Mouse (Mus musculus): ENCODE measurements at regions not wholly inside any gene's neighbourhood (a gene's known extent, or its start where the extent isn't known, plus 50 kb on each side); places are given as distances from the start of the nearest gene placed in this dataset.

DNA sequence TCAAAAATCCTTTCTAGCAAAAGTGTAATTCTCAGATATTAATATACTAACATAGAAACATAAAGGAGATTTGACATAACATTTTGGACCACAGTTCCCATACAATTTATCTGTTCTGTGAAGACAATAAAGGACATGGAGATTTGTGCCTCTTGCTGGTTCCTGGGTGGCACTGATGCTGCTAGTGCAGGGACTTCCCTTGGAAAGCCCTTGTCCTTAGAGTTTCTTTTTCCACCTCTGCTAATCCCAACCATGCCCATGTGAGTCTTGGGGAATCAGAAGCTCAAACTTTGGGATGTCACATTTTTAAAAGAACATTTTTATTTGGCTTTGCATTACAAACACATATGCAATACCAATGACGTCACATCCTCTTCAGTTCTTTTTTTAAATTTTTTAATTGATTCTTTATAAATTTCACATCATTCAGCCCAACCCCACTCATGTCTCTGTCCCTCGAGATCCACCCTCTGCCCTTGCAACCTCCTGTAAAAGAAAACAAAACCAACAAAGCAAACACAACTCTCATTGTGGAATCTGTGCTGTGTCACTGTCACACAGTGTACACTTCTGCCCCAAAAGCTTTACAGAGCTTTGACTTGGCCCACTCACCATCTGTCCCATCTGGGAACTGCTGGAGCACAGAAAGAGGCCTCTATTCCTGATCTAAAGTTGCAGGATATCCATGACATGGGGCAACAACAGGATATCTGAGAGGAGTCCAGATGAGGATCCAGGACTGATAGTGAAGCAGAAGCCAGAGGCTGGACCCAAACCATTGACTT lies 112.2 kb upstream of the Speer4f2 start:
- no peak overlapping the region for H3K9ac ChIP-seq
- DNase-seq (ENCODE audit: low spot score) (no peak), ATAC-seq (ENCODE audit: low FRiP score) (no peak)
- no peak overlapping the region for H3K4me3 ChIP-seq (replicated peaks; ENCODE audit: low read length)
- no peaks in the 10 kb centered on the region for H3K36me3 ChIP-seq (replicated peaks; ENCODE audit: control insufficient read depth, insufficient read depth)
- H3K27me3 ChIP-seq (ENCODE audit: control insufficient read depth, insufficient read depth, low read length): no peaks in the 10 kb centered on the region
- H3K9me3 ChIP-seq (ENCODE audit: control insufficient read depth, low read length): no peaks in the 10 kb centered on the region
- H3K4me1 ChIP-seq (replicated peaks; ENCODE audit: control insufficient read depth, insufficient read depth, low read length): no peaks in the 10 kb centered on the region
- H3K4me2 ChIP-seq (replicated peaks): no peak overlapping the region
- WGBS: 63% methylated on average over 2 of the region's 2 CpGs
- no peak overlapping the region for H3K27ac ChIP-seq

DNA sequence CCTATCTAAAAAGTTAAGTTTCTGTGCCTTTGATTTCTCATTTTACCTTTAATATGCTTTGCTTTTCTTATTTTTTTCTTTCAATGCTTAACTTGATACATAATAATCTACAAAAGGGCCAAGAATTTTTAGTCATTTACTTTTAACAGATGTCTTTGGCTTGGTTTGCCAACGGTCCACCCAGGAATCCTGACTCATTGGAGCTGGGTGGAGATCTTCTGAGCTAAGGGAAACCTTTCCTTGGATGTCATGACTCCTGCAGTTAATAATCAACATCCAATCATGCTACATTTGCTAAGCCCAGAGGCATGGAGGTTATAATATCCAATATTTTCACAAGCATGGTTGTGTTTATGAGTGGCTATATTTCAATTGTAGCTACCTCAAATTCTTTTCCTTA lies 110.9 kb upstream of the Speer4f2 start:
- no peak overlapping the region for H3K4me3 ChIP-seq (replicated peaks; ENCODE audit: low read length)
- H3K4me1 ChIP-seq (replicated peaks; ENCODE audit: control insufficient read depth, insufficient read depth, low read length): no peaks in the 10 kb centered on the region
- no peaks in the 10 kb centered on the region for H3K36me3 ChIP-seq (replicated peaks; ENCODE audit: control insufficient read depth, insufficient read depth)
- no peak for DNase-seq (ENCODE audit: low spot score)
- no peak overlapping the region for H3K27ac ChIP-seq
- WGBS: 88% methylated on average over 1 of the region's 1 CpGs
- H3K9me3 ChIP-seq (ENCODE audit: control insufficient read depth, low read length): no peaks in the 10 kb centered on the region
- ATAC-seq (ENCODE audit: low FRiP score): no peak
- no peak overlapping the region for H3K4me2 ChIP-seq (replicated peaks)
- H3K9ac ChIP-seq: no peak overlapping the region
- H3K27me3 ChIP-seq (ENCODE audit: control insufficient read depth, insufficient read depth, low read length): no peaks in the 10 kb centered on the region

DNA sequence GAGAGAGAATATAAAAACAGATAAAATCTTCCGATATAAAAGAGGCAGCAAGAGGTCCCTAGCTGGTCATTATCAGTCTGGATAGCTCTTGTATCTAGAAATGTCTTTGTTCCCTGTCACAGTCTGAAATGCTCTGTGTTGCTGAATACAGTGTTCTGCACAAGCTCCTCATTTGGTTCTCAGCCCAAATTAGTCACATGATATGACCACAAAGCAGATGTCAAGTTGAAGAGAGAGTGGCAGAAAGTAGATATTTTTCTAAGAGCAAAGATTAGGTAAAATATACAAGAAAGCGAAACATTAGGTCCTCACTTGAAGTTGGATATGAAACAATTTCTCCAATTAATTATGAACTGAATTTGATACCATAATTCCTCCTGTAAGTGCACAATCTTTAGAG lies 101.8 kb upstream of the Speer4f2 start:
- Histone ChIP-seq H3K36me3 (replicated peaks; ENCODE audit: control insufficient read depth, insufficient read depth) (no peaks in the 10 kb centered on the region), H3K4me1 (replicated peaks; ENCODE audit: control insufficient read depth, insufficient read depth, low read length) (no peaks in the 10 kb centered on the region), H3K4me3 (replicated peaks; ENCODE audit: low read length) (no peak overlapping the region), H3K27me3 (ENCODE audit: control insufficient read depth, insufficient read depth, low read length) (no peaks in the 10 kb centered on the region), H3K9ac (no peak overlapping the region), H3K9me3 (ENCODE audit: control insufficient read depth, low read length) (no peaks in the 10 kb centered on the region), H3K4me2 (replicated peaks) (no peak overlapping the region), H3K27ac (no peak overlapping the region)
- DNase-seq (ENCODE audit: low spot score) (no peak), ATAC-seq (ENCODE audit: low FRiP score) (no peak)
- 85% methylated on average over 2 of the region's 2 CpGs for WGBS

DNA sequence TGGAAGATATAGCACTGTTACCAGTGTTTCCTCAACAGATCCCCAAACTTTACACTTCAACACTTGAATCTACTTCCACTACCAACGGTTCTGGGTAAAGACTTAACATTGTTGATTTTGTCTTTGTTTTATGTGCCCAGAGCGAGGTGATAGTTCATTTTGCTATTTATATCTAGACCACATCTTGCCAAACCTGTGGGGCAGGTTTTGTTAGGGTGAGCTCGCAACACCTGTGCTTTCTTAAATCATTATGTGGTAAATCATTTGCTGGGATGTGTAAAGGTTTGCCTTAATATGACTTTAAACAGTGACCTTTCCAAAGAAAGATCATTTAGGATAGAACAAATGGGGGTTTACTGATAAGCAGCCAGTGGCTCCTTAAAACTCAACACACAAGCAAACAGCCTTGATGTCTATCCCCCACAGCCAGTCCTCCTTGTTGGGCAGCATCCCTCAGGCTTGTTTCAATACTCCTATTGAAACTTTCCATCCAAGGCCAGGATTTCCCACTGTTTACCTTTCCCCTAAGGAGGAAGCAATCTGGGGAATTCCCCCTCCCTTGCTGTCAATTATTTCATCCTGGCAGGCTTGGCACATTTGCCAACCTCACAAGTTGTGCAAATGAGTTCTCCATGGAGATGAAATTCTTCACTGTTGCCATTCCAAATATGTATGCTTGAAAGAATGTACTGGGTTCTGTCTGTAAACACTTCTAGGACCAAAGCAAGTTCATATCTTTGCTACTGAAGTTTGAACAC lies 101.1 kb upstream of the Speer4f2 start:
- Histone ChIP-seq H3K27me3 (ENCODE audit: control insufficient read depth, insufficient read depth, low read length) (no peaks in the 10 kb centered on the region), H3K9me3 (ENCODE audit: control insufficient read depth, low read length) (no peaks in the 10 kb centered on the region), H3K9ac (no peak overlapping the region), H3K4me3 (replicated peaks; ENCODE audit: low read length) (no peak overlapping the region), H3K27ac (no peak overlapping the region), H3K4me2 (replicated peaks) (no peak overlapping the region), H3K4me1 (replicated peaks; ENCODE audit: control insufficient read depth, insufficient read depth, low read length) (no peaks in the 10 kb centered on the region), H3K36me3 (replicated peaks; ENCODE audit: control insufficient read depth, insufficient read depth) (no peaks in the 10 kb centered on the region)
- ATAC-seq (ENCODE audit: low FRiP score): no peak
- DNase-seq (ENCODE audit: low spot score): no peak
- WGBS: 87% methylated on average over 3 of the region's 3 CpGs

DNA sequence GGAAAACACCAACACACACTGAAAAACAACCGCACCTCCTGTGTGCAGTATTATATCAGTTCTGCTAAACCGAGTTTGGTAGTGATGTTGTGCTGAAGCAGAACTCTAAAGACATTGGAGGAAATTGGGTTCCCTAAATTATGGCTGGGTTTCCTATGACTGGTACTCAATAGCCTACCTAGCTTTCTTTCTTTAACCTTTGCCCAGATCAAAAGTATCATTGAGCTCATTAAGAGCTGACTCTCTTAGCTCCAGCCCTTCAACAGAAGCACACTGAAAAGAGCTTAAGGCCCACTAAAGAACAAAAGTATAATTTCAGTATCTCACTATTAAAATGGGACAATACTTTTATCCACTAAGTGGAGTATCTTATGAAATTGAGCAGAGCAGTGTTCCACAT lies 97.6 kb upstream of the Speer4f2 start:
- Histone ChIP-seq H3K4me3 (replicated peaks; ENCODE audit: low read length) (no peak overlapping the region), H3K27me3 (ENCODE audit: control insufficient read depth, insufficient read depth, low read length) (no peaks in the 10 kb centered on the region), H3K36me3 (replicated peaks; ENCODE audit: control insufficient read depth, insufficient read depth) (no peaks in the 10 kb centered on the region), H3K4me2 (replicated peaks) (no peak overlapping the region), H3K4me1 (replicated peaks; ENCODE audit: control insufficient read depth, insufficient read depth, low read length) (no peaks in the 10 kb centered on the region), H3K27ac (no peak overlapping the region), H3K9me3 (ENCODE audit: control insufficient read depth, low read length) (no peaks in the 10 kb centered on the region), H3K9ac (no peak overlapping the region)
- WGBS: 97% methylated on average over 2 of the region's 2 CpGs
- ATAC-seq (ENCODE audit: low FRiP score) (no peak), DNase-seq (ENCODE audit: low spot score) (no peak)

DNA sequence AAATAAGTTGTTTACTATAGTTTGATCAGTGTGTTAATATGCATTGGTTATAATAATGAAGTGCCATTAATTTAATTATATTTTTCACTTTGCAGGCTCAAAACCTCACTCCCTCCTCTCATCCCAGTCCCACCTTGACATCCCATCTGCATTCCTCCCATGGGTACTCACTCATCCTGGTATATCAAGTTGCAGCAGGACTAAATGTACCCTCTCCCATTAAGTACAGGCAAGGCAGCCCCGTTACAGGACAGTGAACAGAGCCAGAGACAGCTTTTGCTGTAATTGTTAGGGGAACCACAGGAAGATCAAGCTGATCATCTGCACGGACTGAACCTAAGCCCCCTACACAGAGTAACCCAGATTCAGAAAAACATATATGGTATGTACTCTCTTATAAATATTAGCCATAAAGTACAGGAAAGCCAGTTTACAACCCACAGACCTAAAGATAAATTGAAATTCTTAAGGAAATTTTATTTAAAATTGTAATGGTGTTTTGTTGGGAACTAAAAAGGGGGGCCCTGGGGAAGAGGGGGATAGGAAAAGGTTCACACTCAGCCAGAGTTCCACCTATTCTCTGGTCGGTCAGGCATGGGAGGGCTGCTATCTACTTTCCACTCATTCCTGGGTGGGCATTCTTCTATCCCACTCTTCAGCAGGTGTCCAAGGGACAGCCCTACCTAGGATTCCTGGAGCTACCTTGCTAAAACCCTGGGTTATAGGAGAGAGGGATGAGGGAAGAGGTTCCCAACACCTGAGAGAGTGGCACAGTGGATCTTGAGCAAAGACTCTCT lies 96.0 kb upstream of the Speer4f2 start:
- Histone ChIP-seq H3K4me3 (replicated peaks; ENCODE audit: low read length) (no peak overlapping the region), H3K9me3 (ENCODE audit: control insufficient read depth, low read length) (no peaks in the 10 kb centered on the region), H3K4me2 (replicated peaks) (no peak overlapping the region)

GRCm38 (mm10) chr5:17280203-17280602 lies 92.8 kb upstream of the Speer4f2 start:
- no peak for ATAC-seq (ENCODE audit: low FRiP score)
- Histone ChIP-seq H3K36me3 (replicated peaks; ENCODE audit: control insufficient read depth, insufficient read depth) (no peaks in the 10 kb centered on the region), H3K4me3 (replicated peaks; ENCODE audit: low read length) (no peak overlapping the region), H3K4me1 (replicated peaks; ENCODE audit: control insufficient read depth, insufficient read depth, low read length) (no peaks in the 10 kb centered on the region), H3K9me3 (ENCODE audit: control insufficient read depth, low read length) (no peaks in the 10 kb centered on the region), H3K27me3 (ENCODE audit: control insufficient read depth, insufficient read depth, low read length) (no peaks in the 10 kb centered on the region), H3K27ac (no peak overlapping the region), H3K9ac (no peak overlapping the region), H3K4me2 (replicated peaks) (no peak overlapping the region)
- DNase-seq (ENCODE audit: low spot score): no peak
- WGBS: 88% methylated on average over 4 of the region's 4 CpGs

More for the DNA sequence above, 96.0 kb upstream of the Speer4f2 start:
- Histone ChIP-seq H3K9ac (no peak overlapping the region), H3K27me3 (ENCODE audit: control insufficient read depth, insufficient read depth, low read length) (no peaks in the 10 kb centered on the region), H3K36me3 (replicated peaks; ENCODE audit: control insufficient read depth, insufficient read depth) (no peaks in the 10 kb centered on the region), H3K27ac (no peak overlapping the region), H3K4me1 (replicated peaks; ENCODE audit: control insufficient read depth, insufficient read depth, low read length) (no peaks in the 10 kb centered on the region)
- ATAC-seq (ENCODE audit: low FRiP score) (no peak), DNase-seq (ENCODE audit: low spot score) (no peak)
- 90% methylated on average over 3 of the region's 3 CpGs for WGBS

DNA sequence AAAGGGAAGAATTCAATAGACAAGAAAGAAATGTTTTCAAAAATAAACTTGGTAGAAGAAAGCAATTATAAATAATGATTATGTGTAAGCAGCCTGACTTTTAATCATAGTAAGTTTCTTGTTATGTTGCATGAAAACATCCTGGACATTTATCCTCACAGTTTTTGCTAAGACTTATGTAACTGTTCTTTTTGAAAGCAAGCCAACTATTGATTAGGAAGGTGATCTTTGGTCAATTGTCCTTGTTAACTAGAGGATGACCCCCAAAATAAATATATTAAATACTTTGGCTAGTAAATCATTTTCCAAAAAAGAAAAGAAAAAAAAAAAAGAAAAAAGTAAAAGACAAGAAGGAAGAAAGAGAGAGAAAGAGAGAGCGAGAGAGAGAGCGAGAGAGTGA lies 92.0 kb upstream of the Speer4f2 start:
- Histone ChIP-seq H3K27ac (no peak overlapping the region), H3K4me1 (replicated peaks; ENCODE audit: control insufficient read depth, insufficient read depth, low read length) (no peaks in the 10 kb centered on the region), H3K9ac (no peak overlapping the region), H3K9me3 (ENCODE audit: control insufficient read depth, low read length) (no peaks in the 10 kb centered on the region), H3K4me3 (replicated peaks; ENCODE audit: low read length) (no peak overlapping the region), H3K4me2 (replicated peaks) (no peak overlapping the region), H3K27me3 (ENCODE audit: control insufficient read depth, insufficient read depth, low read length) (no peaks in the 10 kb centered on the region), H3K36me3 (replicated peaks; ENCODE audit: control insufficient read depth, insufficient read depth) (no peaks in the 10 kb centered on the region)
- WGBS: 98% methylated on average over 2 of the region's 2 CpGs
- ATAC-seq (ENCODE audit: low FRiP score) (no peak), DNase-seq (ENCODE audit: low spot score) (no peak)

GRCm38 (mm10) chr5:17289028-17289427 lies 84.0 kb upstream of the Speer4f2 start:
- Histone ChIP-seq H3K36me3 (replicated peaks; ENCODE audit: control insufficient read depth, insufficient read depth) (no peaks in the 10 kb centered on the region), H3K27me3 (ENCODE audit: control insufficient read depth, insufficient read depth, low read length) (no peaks in the 10 kb centered on the region), H3K4me2 (replicated peaks) (no peak overlapping the region), H3K9me3 (ENCODE audit: control insufficient read depth, low read length) (no peaks in the 10 kb centered on the region), H3K27ac (no peak overlapping the region), H3K9ac (no peak overlapping the region), H3K4me3 (replicated peaks; ENCODE audit: low read length) (no peak overlapping the region), H3K4me1 (replicated peaks; ENCODE audit: control insufficient read depth, insufficient read depth, low read length) (no peaks in the 10 kb centered on the region)
- no peak for DNase-seq (ENCODE audit: low spot score)
- WGBS: 81% methylated on average over 1 of the region's 1 CpGs
- ATAC-seq (ENCODE audit: low FRiP score): no peak

Data from hindbrain, embryonic 14.5 days (tissue).